Mouse (Mus musculus) midbrain, embryonic 12.5 days (tissue): ENCODE data around the gene H6pd. TPM values are rescaled to one million over a fixed set of nuclear protein-coding genes. Genes with fewer than 3 reads are reported as not detected.
A peak's percentile ranks its signal among the peaks of the same experiment; 100 is the strongest.

Experiments
- ATAC-seq: fragments of 200-750 bp; cut with Nextera tagmentation; 2 replicates; pipeline ENCODE4 v1.8.0; 2017; ENCODE audit warnings: low read depth, moderate TSS enrichment, moderate library complexity; ENCODE audit not compliant: low FRiP score
- H3K27ac ChIP-seq: fragments of 300-500 bp; sonication (generic); replicated peaks from 2 replicates; pipeline ENCODE4 v1.5.1; 2016; ENCODE audit warnings: mild to moderate bottlenecking
- H3K27me3 ChIP-seq: fragments of 300-500 bp; sonication (generic); 2 replicates; pipeline ENCODE4 v1.6.1; 2016; ENCODE audit warnings: mild to moderate bottlenecking
- H3K36me3 ChIP-seq: fragments of 300-500 bp; sonication (generic); 2 replicates; pipeline ENCODE4 v1.6.1; 2016
- H3K4me1 ChIP-seq: fragments of 300-500 bp; sonication (generic); 2 replicates; pipeline ENCODE4 v1.6.1; 2016
- H3K4me2 ChIP-seq: fragments of 300-500 bp; sonication (generic); replicated peaks from 2 replicates; pipeline ENCODE4 v1.6.1; 2016; ENCODE audit warnings: mild to moderate bottlenecking, moderate library complexity
- H3K4me3 ChIP-seq: fragments of 300-500 bp; sonication (generic); 2 replicates; pipeline ENCODE4 v1.5.1; 2016; ENCODE audit warnings: mild to moderate bottlenecking
- H3K9ac ChIP-seq: fragments of 300-500 bp; sonication (generic); replicated peaks from 2 replicates; pipeline ENCODE4 v1.6.1; 2016; ENCODE audit warnings: mild to moderate bottlenecking, moderate library complexity
- H3K9me3 ChIP-seq: fragments of 300-500 bp; sonication (generic); 2 replicates; pipeline ENCODE4 v1.6.1; 2016; ENCODE audit warnings: mild to moderate bottlenecking
- WGBS: fragments of 180-500 bp; shearing (Covaris S2); methylation state at CpG from one replicate; pipeline ENCODE4 v1.1.7; 2016; 5-methylcytosine and 5-hydroxymethylcytosine counted together
- polyA plus RNA-seq: library from polyadenylated mRNA; unstranded; fragments of >200 nt; fragmentation: Nextera tagmentation; extraction: Ambion mirVana; gene quantifications from 2 replicates; pipeline ENCODE4 v1.2.1, GENCODE M21; 2016

Gene H6pd
- polyA plus RNA-seq, 1 experiment from 2014 or later = 4.1 TPM

DNA sequence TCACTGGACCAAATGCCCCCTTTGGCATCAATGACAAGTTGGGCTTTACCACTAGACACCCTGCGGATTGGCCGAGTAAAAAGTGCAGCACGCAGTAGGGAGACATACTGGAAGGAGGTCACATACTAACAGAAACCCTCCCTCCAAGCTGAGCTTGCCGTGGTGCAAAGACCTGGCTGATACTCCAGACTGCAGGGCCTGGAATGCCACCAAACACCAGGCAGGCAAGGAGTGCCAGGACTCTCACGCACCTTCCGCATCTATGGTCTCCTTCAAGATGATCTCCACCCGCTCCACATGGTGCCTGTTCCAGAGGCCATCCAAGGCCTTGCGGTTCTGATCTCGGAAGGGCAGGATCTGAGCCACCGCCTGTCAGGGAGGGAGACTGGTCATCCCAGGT is 14.6 kb downstream of the H6pd start:
- no peak for ATAC-seq
- Histone ChIP-seq H3K4me1 (peaks cover 16% of the 10 kb centered on the region), H3K9me3 (no peaks in the 10 kb centered on the region), H3K9ac (no peak overlapping the region), H3K27me3 (peaks cover 37% of the 10 kb centered on the region), H3K27ac (no peak overlapping the region), H3K4me3 (no peak overlapping the region), H3K4me2 (no peak overlapping the region), H3K36me3 (no peaks in the 10 kb centered on the region)
- 86% methylated on average over 10 of the region's 10 CpGs for WGBS

DNA sequence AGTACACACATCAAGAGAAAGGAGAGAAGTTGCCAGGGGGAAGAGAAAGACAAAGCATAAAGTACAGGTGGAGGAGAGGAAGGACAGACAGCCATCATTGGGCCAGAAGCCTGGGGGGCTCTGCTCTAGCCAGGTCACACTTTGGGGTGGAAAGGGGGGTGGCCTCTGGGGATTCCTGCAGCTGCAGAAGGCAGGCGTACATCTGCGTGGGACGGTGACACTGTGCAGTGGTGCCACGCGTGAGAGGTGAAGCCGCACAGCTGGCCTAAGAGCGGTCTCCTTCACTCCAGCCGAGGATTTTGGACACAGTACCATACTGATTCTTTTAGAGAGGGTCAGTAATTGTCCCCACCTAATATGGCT is 16.2 kb downstream of the H6pd start:
- H3K4me1 ChIP-seq = peaks cover 24% of the 10 kb centered on the region
- no peak for ATAC-seq

DNA sequence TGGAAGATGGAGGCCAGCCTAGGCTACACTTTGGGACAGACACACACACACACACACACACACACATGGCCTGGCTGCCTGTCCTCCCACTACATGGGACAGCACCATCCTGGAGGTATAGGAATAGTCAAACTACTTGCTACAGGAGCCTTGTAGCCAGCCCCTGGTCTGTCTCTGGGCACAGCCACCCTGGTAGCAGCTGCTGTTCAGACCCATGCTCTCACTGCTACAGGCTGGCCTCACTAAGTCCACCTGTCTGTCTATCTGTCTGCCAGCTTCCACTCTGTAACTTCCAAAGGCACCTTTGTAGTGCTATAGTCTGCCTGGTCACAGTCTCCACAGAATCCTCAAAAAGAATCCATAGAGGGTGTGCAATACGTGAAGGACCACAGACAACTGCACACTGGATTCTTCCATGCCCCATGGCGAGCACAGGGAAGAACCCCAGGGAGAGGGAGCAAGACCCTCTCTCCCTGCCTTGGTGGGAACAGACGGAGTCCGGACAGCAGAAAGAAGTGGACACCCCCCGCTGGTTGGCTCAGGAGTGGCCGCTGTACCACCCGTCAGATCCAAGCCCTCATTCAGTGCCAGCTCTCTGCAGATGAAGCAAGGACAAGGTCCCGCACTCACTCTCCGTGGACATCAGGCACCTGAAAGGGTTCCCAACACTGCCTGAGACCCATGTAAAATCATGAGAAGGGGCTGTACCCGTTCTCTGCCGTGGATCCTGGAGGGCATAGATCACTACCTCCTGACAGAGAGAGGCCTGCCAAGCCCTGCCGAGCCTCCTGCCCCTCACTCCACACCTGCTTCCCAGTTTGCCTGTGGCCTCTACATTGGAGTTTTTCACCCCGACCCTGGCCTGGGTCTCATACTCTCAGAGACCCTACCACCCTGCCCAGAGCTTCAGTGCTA is 16.8 kb downstream of the H6pd start:
- no peak for ATAC-seq
- Histone ChIP-seq H3K9ac (no peak overlapping the region), H3K9me3 (no peaks in the 10 kb centered on the region), H3K4me1 (peaks cover 24% of the 10 kb centered on the region), H3K36me3 (no peaks in the 10 kb centered on the region), H3K27ac (no peak overlapping the region), H3K27me3 (peaks cover 37% of the 10 kb centered on the region), H3K4me2 (no peak overlapping the region), H3K4me3 (no peak overlapping the region)
- 78% methylated on average over 13 of the region's 13 CpGs for WGBS

More for the DNA sequence above, 16.2 kb downstream of the H6pd start:
- Histone ChIP-seq H3K36me3 (no peaks in the 10 kb centered on the region), H3K27me3 (peaks cover 37% of the 10 kb centered on the region), H3K9ac (no peak overlapping the region), H3K27ac (no peak overlapping the region), H3K4me3 (no peak overlapping the region), H3K4me2 (no peak overlapping the region), H3K9me3 (no peaks in the 10 kb centered on the region)
- WGBS = 95% methylated on average over 8 of the region's 8 CpGs

DNA sequence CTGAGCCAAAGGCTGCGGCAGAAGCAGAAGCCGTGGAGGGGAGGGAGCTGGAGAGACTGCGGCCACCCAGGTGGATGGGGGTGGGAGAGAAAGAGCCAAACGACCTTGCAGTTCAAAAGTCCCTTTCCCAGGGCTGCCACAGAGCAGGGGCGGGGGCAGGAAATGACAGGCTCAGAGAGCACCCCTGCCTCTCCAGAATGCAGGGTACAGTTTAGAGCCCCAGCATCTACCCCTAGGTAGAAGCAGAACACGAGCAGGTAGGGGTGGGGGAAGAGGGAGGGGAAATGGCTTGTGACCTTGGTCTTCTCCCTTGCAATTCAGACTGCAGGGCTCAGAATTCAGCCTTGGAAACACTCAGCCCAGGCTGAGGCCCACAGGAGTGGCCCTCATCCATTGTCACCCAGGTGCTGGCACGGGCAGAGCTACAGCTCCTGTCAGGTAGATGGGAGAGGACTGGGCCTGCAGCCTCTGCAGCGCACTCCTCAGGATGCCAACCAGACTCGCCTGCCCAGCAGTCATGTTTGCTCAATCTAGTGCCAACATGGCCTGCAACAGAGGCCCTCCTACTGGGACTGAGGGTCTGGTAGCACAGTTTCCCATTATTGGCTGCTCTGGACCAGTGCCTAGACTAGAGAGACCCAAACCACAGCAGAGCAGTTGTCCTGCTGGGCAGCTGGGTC is 17.7 kb downstream of the H6pd start:
- H3K4me2 ChIP-seq = no peak overlapping the region
- 29% methylated on average over 9 of the region's 9 CpGs for WGBS
- ATAC-seq = no peak
- H3K4me3 ChIP-seq = no peak overlapping the region
- no peaks in the 10 kb centered on the region for H3K9me3 ChIP-seq
- H3K36me3 ChIP-seq = no peaks in the 10 kb centered on the region
- no peak overlapping the region for H3K27ac ChIP-seq
- H3K9ac ChIP-seq = 0 out of 2 replicates have a peak overlapping the region, but pooled peaks have one; percentile 25
- peaks cover 37% of the 10 kb centered on the region for H3K27me3 ChIP-seq
- peaks cover 24% of the 10 kb centered on the region for H3K4me1 ChIP-seq

DNA sequence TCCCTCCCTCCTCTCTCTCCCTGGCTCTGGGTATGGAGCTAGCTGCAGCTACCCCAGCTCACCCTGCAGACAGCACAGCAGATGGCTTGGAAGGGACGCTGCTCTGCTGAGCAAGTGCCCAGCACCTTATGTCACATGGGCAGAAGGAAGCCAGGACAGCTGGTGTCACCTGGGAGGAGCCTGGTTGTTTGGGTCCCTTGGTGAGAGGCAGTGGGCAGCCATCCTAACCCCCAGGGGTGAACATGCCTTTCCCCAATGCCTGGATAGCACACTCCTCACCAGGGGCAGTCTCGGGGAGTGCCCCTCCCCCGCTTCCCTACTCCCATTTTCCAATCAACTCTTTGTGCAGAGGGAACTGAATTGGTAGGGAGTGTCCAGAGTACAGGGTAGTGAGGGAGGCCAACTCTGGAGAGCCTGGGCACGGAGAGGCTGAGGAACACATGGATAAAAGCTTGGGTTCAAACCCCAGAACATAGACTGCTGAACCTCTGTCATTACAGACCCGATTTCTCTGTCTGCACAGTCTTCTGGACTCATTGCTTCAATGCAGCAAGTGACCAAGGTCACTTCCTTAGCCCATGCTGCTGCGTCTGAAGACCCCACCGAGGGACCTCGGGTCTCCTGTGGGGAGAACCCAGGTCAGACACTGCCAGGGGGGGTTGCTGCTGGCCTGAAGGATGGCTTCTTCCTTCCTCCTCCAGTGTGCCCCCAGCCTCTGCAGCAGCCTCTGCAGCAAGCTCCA is 18.4 kb downstream of the H6pd start:
- peak; percentile 50; the same call in 1 of the 2 replicates for ATAC-seq
- Histone ChIP-seq H3K9ac (0 out of 2 replicates have a peak overlapping the region, but pooled peaks have one; percentile 25), H3K36me3 (no peaks in the 10 kb centered on the region), H3K4me3 (no peak overlapping the region), H3K27ac (0 out of 2 replicates have a peak overlapping the region, but pooled peaks have one; percentile 1), H3K27me3 (peaks cover 38% of the 10 kb centered on the region), H3K9me3 (no peaks in the 10 kb centered on the region), H3K4me2 (no peak overlapping the region), H3K4me1 (peaks cover 24% of the 10 kb centered on the region)
- WGBS = 7% methylated on average over 8 of the region's 8 CpGs

DNA sequence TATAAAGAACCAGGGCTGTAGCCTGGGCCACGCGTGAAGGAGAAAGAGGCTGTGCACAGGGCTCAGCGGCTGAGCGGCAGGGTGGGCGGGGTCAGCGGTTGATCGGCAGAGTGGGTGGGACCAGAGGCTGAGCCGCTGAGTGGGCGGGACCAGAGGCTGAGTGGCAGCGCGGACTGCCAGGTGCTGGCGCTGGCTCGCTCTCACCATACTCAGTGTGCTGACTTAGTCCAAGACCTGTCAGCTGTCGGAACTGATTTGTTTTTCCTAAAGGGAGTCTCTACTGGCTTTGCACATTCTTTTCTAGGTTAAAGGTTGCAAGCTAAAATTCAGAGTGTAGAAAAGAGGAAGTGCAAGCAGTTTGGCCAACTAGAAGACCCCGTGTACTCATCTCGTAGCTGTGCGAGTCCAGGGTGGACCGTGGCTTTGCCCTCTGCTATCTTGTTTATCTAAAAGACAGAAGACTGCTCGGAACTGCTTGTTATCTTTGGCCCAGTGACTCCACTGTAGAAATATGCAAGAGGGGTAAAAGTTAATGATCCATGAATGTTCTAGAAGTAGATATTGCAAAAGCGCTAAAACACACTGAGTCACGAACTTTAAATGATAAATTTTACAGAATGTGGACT is 19.8 kb downstream of the H6pd start:
- no peaks in the 10 kb centered on the region for H3K9me3 ChIP-seq
- H3K27ac ChIP-seq = no peak overlapping the region
- H3K27me3 ChIP-seq = peaks cover 38% of the 10 kb centered on the region
- H3K4me3 ChIP-seq = peak overlapping the region; percentile 23
- peaks cover 24% of the 10 kb centered on the region for H3K4me1 ChIP-seq
- ATAC-seq = peak; percentile 88
- H3K4me2 ChIP-seq = peak overlapping the region; percentile 50
- WGBS = 12% methylated on average over 21 of the region's 21 CpGs
- no peaks in the 10 kb centered on the region for H3K36me3 ChIP-seq
- no peak overlapping the region for H3K9ac ChIP-seq

DNA sequence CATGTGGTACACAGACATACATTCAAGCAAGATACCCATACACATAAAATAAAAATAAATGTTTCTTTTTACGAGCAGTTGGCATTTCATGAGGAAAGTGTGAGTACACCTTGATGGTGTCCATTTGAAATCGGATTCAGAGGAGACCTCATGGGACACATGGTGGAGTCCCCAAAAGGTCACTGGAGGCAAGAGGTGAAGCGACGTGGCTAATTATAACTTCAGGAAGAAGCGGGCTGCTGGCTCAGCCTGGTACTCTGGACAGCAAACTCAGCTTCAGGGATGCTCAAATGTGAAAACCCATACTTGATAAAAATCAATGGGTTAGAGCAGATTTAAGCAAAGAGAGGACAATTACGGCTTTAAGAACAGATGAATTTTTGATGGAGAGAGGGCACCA is 20.5 kb downstream of the H6pd start:
- H3K36me3 ChIP-seq = no peaks in the 10 kb centered on the region
- H3K27me3 ChIP-seq = peaks cover 38% of the 10 kb centered on the region
- H3K9ac ChIP-seq = no peak overlapping the region
- H3K27ac ChIP-seq = no peak overlapping the region
- peak overlapping the region; percentile 50 for H3K4me2 ChIP-seq
- peaks cover 24% of the 10 kb centered on the region for H3K4me1 ChIP-seq
- WGBS = 76% methylated on average over 6 of the region's 6 CpGs
- H3K4me3 ChIP-seq = no peak overlapping the region
- no peaks in the 10 kb centered on the region for H3K9me3 ChIP-seq
- no peak for ATAC-seq

DNA sequence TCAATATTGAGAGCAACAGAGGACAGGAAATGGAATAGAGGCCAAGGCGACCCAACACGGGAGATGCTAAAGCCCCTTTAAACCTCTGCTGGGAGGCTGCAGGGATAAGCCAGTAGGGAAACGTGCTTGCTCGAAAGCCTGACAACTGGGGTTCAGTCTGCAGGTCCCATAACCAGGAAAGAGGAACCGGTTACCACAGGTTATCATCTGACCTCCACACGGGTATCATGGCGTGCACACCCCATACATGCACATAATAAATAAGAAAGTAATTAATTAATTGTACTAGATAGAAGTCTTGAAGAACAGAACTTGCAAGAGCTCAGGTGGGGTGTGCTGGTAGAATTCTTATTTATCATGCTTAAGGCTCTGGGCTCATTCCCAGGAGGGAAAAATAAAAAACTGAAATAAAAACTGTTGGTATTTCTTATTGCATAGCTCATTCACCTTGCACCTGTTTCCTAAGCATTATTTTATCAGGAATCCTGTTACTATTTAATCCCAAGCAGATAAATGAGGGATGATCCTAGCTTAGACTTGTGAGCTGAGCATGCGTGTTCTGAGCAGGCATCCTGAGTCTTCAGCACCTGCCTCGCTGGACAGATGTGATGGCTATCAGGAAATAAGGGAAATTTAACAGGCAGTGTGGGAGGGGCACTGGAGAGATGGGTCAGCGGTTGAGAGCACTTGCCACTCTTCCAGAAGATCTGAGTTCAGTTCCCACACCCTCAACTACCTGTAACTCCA is 22.0 kb downstream of the H6pd start:
- no peak for ATAC-seq
- 77% methylated on average over 10 of the region's 10 CpGs for WGBS
- H3K9me3 ChIP-seq = no peaks in the 10 kb centered on the region
- no peak overlapping the region for H3K27ac ChIP-seq
- no peak overlapping the region for H3K9ac ChIP-seq
- peaks cover 27% of the 10 kb centered on the region for H3K27me3 ChIP-seq
- peaks cover 24% of the 10 kb centered on the region for H3K4me1 ChIP-seq
- no peaks in the 10 kb centered on the region for H3K36me3 ChIP-seq
- H3K4me2 ChIP-seq = no peak overlapping the region
- no peak overlapping the region for H3K4me3 ChIP-seq

DNA sequence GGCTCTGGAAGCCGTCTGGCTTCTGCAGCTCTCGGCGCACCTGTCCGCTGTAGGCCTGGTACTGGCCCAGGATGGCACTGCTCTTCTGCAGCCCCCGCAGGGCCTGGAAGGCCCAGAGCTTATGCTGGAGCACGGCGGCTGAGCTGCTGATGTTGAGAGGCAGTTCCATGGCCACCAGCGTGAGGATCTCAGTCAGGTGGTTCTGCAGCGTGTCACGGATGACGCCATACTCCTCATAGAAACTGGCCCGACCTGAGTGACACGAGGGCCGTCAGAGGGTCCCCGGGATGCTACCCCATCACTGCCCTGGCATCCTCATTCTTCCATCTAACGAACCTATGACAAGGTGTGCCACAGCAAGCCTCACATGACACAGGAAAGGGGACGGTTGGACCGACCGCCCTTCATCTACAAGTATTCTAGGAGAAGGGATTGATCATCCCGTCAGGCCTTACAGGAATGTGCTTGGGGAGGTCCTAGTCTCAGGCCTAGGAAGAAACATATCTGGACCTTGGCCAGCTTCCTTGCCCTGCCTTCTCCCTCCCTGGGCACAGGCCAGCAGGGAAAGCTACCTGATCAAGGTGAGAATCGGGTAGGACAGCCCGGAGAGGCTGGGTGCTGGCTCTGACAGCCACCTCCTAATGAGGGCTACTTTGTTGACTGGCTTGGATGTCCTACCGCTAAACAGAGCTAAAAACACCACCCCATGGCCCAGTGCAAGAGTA is 24.7 kb downstream of the H6pd start:
- no peak for ATAC-seq
- 91% methylated on average over 23 of the region's 23 CpGs for WGBS
- Histone ChIP-seq H3K9me3 (no peaks in the 10 kb centered on the region), H3K9ac (no peak overlapping the region), H3K4me3 (no peak overlapping the region), H3K27me3 (peaks cover 6% of the 10 kb centered on the region), H3K36me3 (no peaks in the 10 kb centered on the region), H3K27ac (no peak overlapping the region), H3K4me1 (peaks cover 13% of the 10 kb centered on the region), H3K4me2 (no peak overlapping the region)

DNA sequence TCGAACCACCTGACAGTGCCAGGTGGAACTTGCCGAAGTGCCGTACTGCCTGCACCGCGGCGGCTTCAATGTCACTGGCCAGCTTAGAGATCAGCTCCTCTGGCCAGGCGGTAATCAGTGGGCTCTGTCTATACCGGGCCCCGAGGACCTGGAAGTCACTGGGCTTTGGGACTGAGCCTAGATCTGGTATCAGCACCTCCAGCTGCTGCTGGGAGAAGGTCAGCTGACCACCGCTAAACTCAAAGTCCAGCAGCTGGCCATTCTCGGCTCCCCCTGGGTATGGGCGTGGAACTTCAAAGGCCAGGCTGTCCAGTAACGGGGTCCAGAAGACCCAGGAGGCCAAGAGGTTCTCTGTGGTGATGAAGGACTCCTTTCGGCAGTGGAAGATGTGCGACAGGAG is 26.7 kb downstream of the H6pd start:
- H3K4me3 ChIP-seq = no peak overlapping the region
- ATAC-seq = no peak
- no peaks in the 10 kb centered on the region for H3K9me3 ChIP-seq
- H3K27me3 ChIP-seq = peaks cover 17% of the 10 kb centered on the region
- H3K36me3 ChIP-seq = no peaks in the 10 kb centered on the region
- H3K27ac ChIP-seq = no peak overlapping the region
- H3K9ac ChIP-seq = no peak overlapping the region
- H3K4me1 ChIP-seq = peaks cover 14% of the 10 kb centered on the region
- H3K4me2 ChIP-seq = no peak overlapping the region
- WGBS = 85% methylated on average over 15 of the region's 15 CpGs
